Mouse (Mus musculus): ENCODE data around the gene Mycbp2. TPM values are rescaled to one million over a fixed set of nuclear protein-coding genes. Genes with fewer than 3 reads are reported as not detected.

The Mycbp2 gene
- 70.4 TPM for polyA plus RNA-seq (2017; shearing (Covaris generic))

GRCm38 (mm10) chr14:103346729-103347505 is at the start of gene Mycbp2:
Gene Mycbp2 (minus strand): TSS chr14:103346814.

GRCm38 (mm10) chr14:103099238-103099933 is 247.2 kb downstream of the Mycbp2 start, which contains the start of gene Fbxl3:
Gene Fbxl3 (minus strand): TSS chr14:103099566.

GRCm38 (mm10) chr14:103069864-103070611 is 276.6 kb downstream of the Mycbp2 start, which contains the start of gene Cln5:
Gene Cln5 (plus strand): TSS chr14:103070216.

Other genes starting within 250 kb of the Mycbp2 start
- 163 TPM for gene Fbxl3, start 247.2 kb downstream of the Mycbp2 start, polyA plus RNA-seq (2017; shearing (Covaris generic))
- gene Scel, start 166.5 kb upstream of the Mycbp2 start, polyA plus RNA-seq (2017; shearing (Covaris generic)), result not detected

All from naive thymus-derived CD4-positive, alpha-beta T cell, adult 5 months (primary cell).